ENCODE assay signal across 16 mouse cellular contexts in genomic region chr1:162020303-162020731, GRCm38 (mm10). TPM values are rescaled to one million over a fixed set of nuclear protein-coding genes. Genes with fewer than 3 reads are reported as not detected.
DNase-seq lines count a peak whose midpoint lies in the region; ATAC-seq and TF ChIP-seq lines count a peak whose summit lies in the region.
"Had no signal": no experiment of that assay in that cellular context is flagged by ENCODE, and none has a peak within 500 bp of the region (broad histone marks: within the 10 kb centered on the region; RNA-seq: fewer than 3 reads in every experiment).

No protein-coding gene starts in this region.

- 63% methylated on average over 7 of the region's 7 CpGs for WGBS in lung, embryonic 14.5 days
- WGBS in lung, postnatal 0 days = 71% methylated on average over 7 of the region's 7 CpGs
- WGBS in embryonic facial prominence, embryonic 15.5 days = 35% methylated on average over 7 of the region's 7 CpGs
- 22% methylated on average over 7 of the region's 7 CpGs for WGBS in limb, embryonic 15.5 days

- H3K9ac ChIP-seq in lung, embryonic 14.5 days = no peak overlapping the region
- no peak overlapping the region for H3K9ac ChIP-seq in lung, postnatal 0 days (replicated peaks; ENCODE audit: low read depth)
- no peak overlapping the region for H3K9ac ChIP-seq in embryonic facial prominence, embryonic 15.5 days
- H3K9ac ChIP-seq in limb, embryonic 15.5 days = no peak overlapping the region

- H3K36me3 ChIP-seq in lung, embryonic 14.5 days (ENCODE audit: insufficient read depth) = no peaks in the 10 kb centered on the region
- H3K36me3 ChIP-seq in lung, postnatal 0 days (ENCODE audit: insufficient read depth, low read length) = no peaks in the 10 kb centered on the region
- no peaks in the 10 kb centered on the region for H3K36me3 ChIP-seq in embryonic facial prominence, embryonic 15.5 days
- H3K36me3 ChIP-seq in limb, embryonic 15.5 days = no peaks in the 10 kb centered on the region

- no peak for ATAC-seq in lung, embryonic 14.5 days (ENCODE audit: insufficient read depth)
- ATAC-seq in lung, postnatal 0 days = no peak
- peak; percentile 81 for ATAC-seq in embryonic facial prominence, embryonic 15.5 days (ENCODE audit: insufficient number of reproducible peaks, low FRiP score, low TSS enrichment, low read depth)
- peak; percentile 69 for ATAC-seq in limb, embryonic 15.5 days (ENCODE audit: insufficient number of reproducible peaks, low FRiP score, low TSS enrichment, low read depth)

- peak overlapping the region; percentile 43; the same call in 1 of the 2 replicates for H3K27ac ChIP-seq in lung, embryonic 14.5 days (ENCODE audit: low read depth)
- no peak overlapping the region for H3K27ac ChIP-seq in lung, postnatal 0 days (ENCODE audit: low read length)
- peak overlapping the region; percentile 94 for H3K27ac ChIP-seq in embryonic facial prominence, embryonic 15.5 days (replicated peaks)
- H3K27ac ChIP-seq in limb, embryonic 15.5 days = peak overlapping the region; percentile 94
- H3K27ac ChIP-seq in gastrocnemius, adult 2 months = no peak overlapping the region
- no peak overlapping the region for H3K27ac ChIP-seq in layer of hippocampus, adult 2 months

- no peak for TF ChIP-seq CTCF in lung, embryonic 14.5 days (IDR thresholded peaks at IDR 0.05; ENCODE audit: low read depth)
- TF ChIP-seq CTCF in lung, postnatal 0 days (IDR thresholded peaks at IDR 0.05) = no peak
- TF ChIP-seq CTCF in gastrocnemius, adult 2 months (IDR thresholded peaks at IDR 0.05) = no peak
- TF ChIP-seq CTCF in layer of hippocampus, adult 2 months (conservative IDR thresholded peaks at IDR 0.05) = no peak

- TF ChIP-seq EP300 in lung, postnatal 0 days (IDR thresholded peaks at IDR 0.05) = no peak

- intact Hi-C loops in gastrocnemius, adult 2 months (cut with DNase I) = no loop called here

- DNase-seq in embryo, embryonic 10 days (ENCODE audit: low spot score) = peak; percentile 41
- no peak for DNase-seq in embryo, embryonic 9.5 days (ENCODE audit: extremely low spot score)
- DNase-seq in lung, embryonic 14.5 days = no peak
- DNase-seq in lung, postnatal 0 days (ENCODE audit: low spot score) = no peak
- no peak for DNase-seq in gastrocnemius, adult 2 months
- no peak for DNase-seq in layer of hippocampus, adult 2 months (ENCODE audit: low spot score in 2 of 2)
- DNase-seq: cerebellum, adult 11-12 months; gastrocnemius, postnatal 14 days; kidney, adult 8-10 months; layer of hippocampus, adult 9-11 months; lung, postnatal 14 days had no signal

- H3K4me1 ChIP-seq in lung, embryonic 14.5 days (ENCODE audit: insufficient read depth) = peaks cover 34% of the 10 kb centered on the region
- peaks cover 7% of the 10 kb centered on the region; the same call in 1 of the 2 replicates for H3K4me1 ChIP-seq in lung, postnatal 0 days (ENCODE audit: insufficient read depth, low read depth, low read length)
- peaks cover 61% of the 10 kb centered on the region for H3K4me1 ChIP-seq in embryonic facial prominence, embryonic 15.5 days
- H3K4me1 ChIP-seq in limb, embryonic 15.5 days = peaks cover 45% of the 10 kb centered on the region

- no peaks in the 10 kb centered on the region for H3K27me3 ChIP-seq in lung, embryonic 14.5 days (ENCODE audit: insufficient read depth, low read length)
- no peaks in the 10 kb centered on the region for H3K27me3 ChIP-seq in lung, postnatal 0 days (replicated peaks; ENCODE audit: insufficient read depth, low read length)
- no peaks in the 10 kb centered on the region for H3K27me3 ChIP-seq in embryonic facial prominence, embryonic 15.5 days
- no peaks in the 10 kb centered on the region for H3K27me3 ChIP-seq in limb, embryonic 15.5 days

- H3K4me3 ChIP-seq in lung, embryonic 14.5 days (ENCODE audit: low read depth, low read length) = no peak overlapping the region
- no peak overlapping the region for H3K4me3 ChIP-seq in lung, postnatal 0 days (ENCODE audit: low read depth, low read length)
- H3K4me3 ChIP-seq in embryonic facial prominence, embryonic 15.5 days (replicated peaks) = no peak overlapping the region
- H3K4me3 ChIP-seq in limb, embryonic 15.5 days = no peak overlapping the region
- H3K4me3 ChIP-seq in gastrocnemius, adult 2 months = no peak overlapping the region
- no peak overlapping the region for H3K4me3 ChIP-seq in layer of hippocampus, adult 2 months

- no peak overlapping the region for H3K4me2 ChIP-seq in lung, embryonic 14.5 days
- no peak overlapping the region for H3K4me2 ChIP-seq in lung, postnatal 0 days (replicated peaks; ENCODE audit: low read depth, low read length)
- H3K4me2 ChIP-seq in embryonic facial prominence, embryonic 15.5 days (replicated peaks) = no peak overlapping the region
- H3K4me2 ChIP-seq in limb, embryonic 15.5 days = no peak overlapping the region

- no peaks in the 10 kb centered on the region for H3K9me3 ChIP-seq in lung, embryonic 14.5 days (ENCODE audit: low read depth, low read length)
- H3K9me3 ChIP-seq in lung, postnatal 0 days (ENCODE audit: low read length) = no peaks in the 10 kb centered on the region
- no peaks in the 10 kb centered on the region for H3K9me3 ChIP-seq in embryonic facial prominence, embryonic 15.5 days (replicated peaks)
- no peaks in the 10 kb centered on the region for H3K9me3 ChIP-seq in limb, embryonic 15.5 days

RNA-seq across cellular contexts. Expression of gene 4930558K02Rik, which starts 40.9 kb away (rescaled TPM):
- not detected in 2 replicates for polyA plus RNA-seq in lung, embryonic 14.5 days (2014; fragmentation: Nextera tagmentation; extraction: Ambion mirVana)
- polyA plus RNA-seq in lung, postnatal 0 days (2015; fragmentation: Nextera tagmentation; extraction: Ambion mirVana) = not detected in 2 replicates
- not detected in 2 replicates for polyA plus RNA-seq in embryonic facial prominence, embryonic 15.5 days (2015; fragmentation: Nextera tagmentation; extraction: Ambion mirVana)
- not detected in 2 replicates for polyA plus RNA-seq in limb, embryonic 15.5 days (2015; fragmentation: Nextera tagmentation; extraction: Ambion mirVana)
- not detected for total RNA-seq in gastrocnemius, adult 2 months (2021)
- not detected for total RNA-seq in layer of hippocampus, adult 2 months (2021)
- total RNA-seq: gastrocnemius, postnatal 14 days; liver, adult 2 months; monocyte, adult 5-6 weeks had no signal
- polyA plus RNA-seq: heart, embryonic 14.5 days; liver, adult 2 months had no signal

RNA-seq across cellular contexts. Expression of gene Pigc, which starts 51.3 kb away (rescaled TPM):
- 35.2 and 40.0 TPM in 2 replicates for polyA plus RNA-seq in lung, embryonic 14.5 days (2014; fragmentation: Nextera tagmentation; extraction: Ambion mirVana)
- 38.1 and 39.3 TPM in 2 replicates for polyA plus RNA-seq in lung, postnatal 0 days (2015; fragmentation: Nextera tagmentation; extraction: Ambion mirVana)
- 42.4 and 49.7 TPM in 2 replicates for polyA plus RNA-seq in embryonic facial prominence, embryonic 15.5 days (2015; fragmentation: Nextera tagmentation; extraction: Ambion mirVana)
- polyA plus RNA-seq in limb, embryonic 15.5 days (2015; fragmentation: Nextera tagmentation; extraction: Ambion mirVana) = 48.2 and 51.4 TPM in 2 replicates
- 10 to 100 TPM; 14.4 to 15.6 TPM for total RNA-seq in gastrocnemius, adult 2 months (2021)
- total RNA-seq in layer of hippocampus, adult 2 months (2021) = 10 to 100 TPM; 13.3 to 14.5 TPM

Comparison
In these comparisons a context has a peak if more than half of its experiments do, and no peak if none do; other contexts are left out.
1. H3K27ac ChIP-seq: peak in lung, embryonic 14.5 days (single experiment), embryonic facial prominence, embryonic 15.5 days (single experiment) and limb, embryonic 15.5 days (single experiment); none in lung, postnatal 0 days (single experiment), gastrocnemius, adult 2 months (single experiment) and layer of hippocampus, adult 2 months (single experiment).
2. ATAC-seq: peak in embryonic facial prominence, embryonic 15.5 days (single experiment) and limb, embryonic 15.5 days (single experiment); none in lung, embryonic 14.5 days (single experiment) and lung, postnatal 0 days (single experiment).